Mouse (Mus musculus) left cerebral cortex, adult 2 months (tissue): Measurements from ENCODE around the gene Gpr180. TPM values are rescaled to one million over a fixed set of nuclear protein-coding genes. Genes with fewer than 3 reads are reported as not detected.
"Not testable (repeated sequence)": the region's sequence is repeated elsewhere in the genome, so short reads cannot be mapped to it uniquely, and the experiment has no call there.

Experiments
- DNase-seq, 2 experiments: peaks; one replicate each; pipeline ENCODE4 v3.0.0; 2021 to 2022; ENCODE audit warnings: low spot score in 2 of 2, mixed read lengths in 1 of 2; ENCODE audit errors: extremely low spot score in 1 of 2
- H3K27ac ChIP-seq: fragments of 200-600 bp; 2 replicates; pipeline ENCODE4 v1.8.1; 2022
- H3K4me3 ChIP-seq: fragments of 200-600 bp; 2 replicates; pipeline ENCODE4 v1.8.1; 2022
- CTCF ChIP-seq: fragments of 200-600 bp; IDR thresholded peaks from 2 replicates; pipeline ENCODE4 v1.8.1; 2022; ENCODE audit warnings: antibody characterized with exemption, mild to moderate bottlenecking, moderate library complexity
- intact Hi-C: fragments of 180-260 bp; cut with DNase I; formaldehyde crosslinking; loops from one replicate; pipeline ENCODE4 v1.15.1; 2025
- long read RNA-seq, 2 experiments: library from polyadenylated mRNA; stranded (forward); transcript quantifications; one replicate each; pipeline ENCODE4 v2.0.0; 2021; ENCODE audit warnings: borderline mapping rate in 2 of 2
- total RNA-seq, 2 experiments: library from RNA; stranded (reverse); gene quantifications; 2 replicates each; pipeline ENCODE4 v1.2.3; 2021

Gene Gpr180
- 10 to 100 TPM; 28.9 to 32.6 TPM for total RNA-seq
- long read RNA-seq, experiment 1, transcript Gpr180-201 (9 exons, 1,875 nt), result major isoform, 23 of 44 reads
- long read RNA-seq, experiment 1, partial matches to known transcripts, result 5 of 44 reads
- long read RNA-seq, experiment 1, other reads (novel, unspliced or antisense), result 16 of 44 reads
- long read RNA-seq, experiment 2, transcript Gpr180-201 (9 exons, 1,875 nt), result major isoform, 12 of 28 reads
- long read RNA-seq, experiment 2, partial matches to known transcripts, result 9 of 28 reads
- long read RNA-seq, experiment 2, other reads (novel, unspliced or antisense), result 7 of 28 reads

DNA sequence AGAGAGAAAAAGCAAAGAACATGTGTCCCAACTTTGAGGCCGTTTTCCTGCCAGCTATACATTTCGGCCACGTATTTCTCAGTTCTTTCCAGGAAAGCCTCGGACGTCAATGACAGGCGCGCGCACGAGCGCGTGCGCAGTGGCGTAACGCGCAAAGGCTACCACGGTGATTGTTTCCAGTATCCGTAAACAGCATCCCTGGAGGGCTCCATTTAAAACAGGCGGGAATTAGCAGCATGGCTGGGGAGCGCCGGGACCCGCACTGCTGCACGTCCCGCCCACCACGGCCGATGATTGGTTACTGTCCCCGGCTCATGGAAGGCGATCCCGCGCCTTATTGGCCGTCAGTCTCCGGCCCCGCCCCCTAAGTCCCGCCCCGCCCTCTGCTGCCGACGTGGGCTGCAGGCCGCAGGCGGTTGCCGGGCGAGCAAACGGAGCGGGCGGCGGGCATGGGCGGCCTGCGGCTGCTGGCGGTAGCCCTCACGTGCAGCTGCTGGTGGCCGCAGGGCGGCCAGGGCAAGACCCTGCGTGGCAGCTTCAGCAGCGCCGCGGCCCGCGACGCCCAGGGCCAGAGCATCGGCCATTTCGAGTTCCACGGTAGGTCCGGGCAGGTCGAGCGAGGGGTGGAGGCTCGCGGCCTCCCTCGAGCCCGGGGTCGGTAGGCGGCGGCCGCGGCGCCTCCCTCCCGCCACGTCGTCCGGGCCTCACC lies at the start of gene Gpr180:
Gene Gpr180, plus strand, starts transcription at position 415 of the 709 bp plus-strand sequence.
- H3K27ac ChIP-seq, result peak within 1 kb of the TSS; percentile 91
- peak; percentile 95 to 96 for DNase-seq
- peak within 1 kb of the TSS; percentile 87 for H3K4me3 ChIP-seq
- intact Hi-C loops, result loop anchor here (5.0 kb wide), 1 partner anchor 130 kb away; no protein-coding TSS in a partner anchor
- TF ChIP-seq CTCF, result no peak

DNA sequence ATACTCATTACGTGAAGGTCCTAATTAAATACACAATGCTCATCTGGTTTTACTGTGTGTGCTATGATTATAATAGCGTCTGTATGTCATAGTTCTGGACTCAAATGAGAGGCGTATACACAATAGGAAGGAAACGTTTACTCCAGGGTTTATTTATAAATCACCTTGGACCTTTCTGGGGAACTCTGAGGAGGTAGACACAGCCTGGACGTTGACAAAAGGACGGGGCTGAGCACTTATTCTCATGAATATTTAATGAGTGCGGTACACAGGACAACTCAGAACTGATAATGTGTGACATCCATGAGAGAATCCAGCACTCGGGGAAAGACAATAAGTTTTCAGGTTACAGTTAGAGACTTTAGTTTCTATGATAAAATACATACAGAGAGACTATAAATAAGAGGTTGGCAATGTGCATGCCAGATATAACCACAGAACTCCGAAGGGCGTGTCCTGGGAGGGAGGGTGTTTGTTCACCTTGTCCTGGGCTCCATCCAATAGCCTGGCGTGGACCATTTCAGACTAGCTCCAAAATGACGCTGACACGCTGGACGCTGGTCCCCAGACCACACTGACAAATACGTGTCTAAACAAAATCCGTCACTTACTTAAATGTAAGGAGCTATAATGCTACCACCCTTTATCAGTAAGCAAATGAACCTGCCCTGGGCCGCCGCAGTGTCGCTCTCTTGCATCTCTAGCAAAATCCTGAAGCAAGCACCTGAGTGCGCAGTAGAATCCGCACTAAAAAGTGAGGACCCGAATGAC lies 48.3 kb upstream of the Gpr180 start:
- no peak for TF ChIP-seq CTCF
- peak overlapping the region; percentile 78 for H3K4me3 ChIP-seq
- no peak for DNase-seq
- intact Hi-C loops, result loop anchor here (1.0 kb wide), 1 partner anchor 44 kb away; the partner anchor contains the start of gene Tgds
- H3K27ac ChIP-seq, result peak overlapping the region; percentile 58

GRCm38 (mm10) chr14:118089215-118089805 lies 47.6 kb upstream of the Gpr180 start:
- peak overlapping the region; percentile 58 for H3K27ac ChIP-seq
- TF ChIP-seq CTCF, result no peak; the same call in 1 of the 2 replicates
- intact Hi-C loops, result loop anchor here (1.0 kb wide), 1 partner anchor 43 kb away; the partner anchor contains the start of gene Tgds
- peak; percentile 87 to 89 for DNase-seq
- H3K4me3 ChIP-seq, result peak overlapping the region; percentile 78

- TF ChIP-seq CTCF, result no peak
Observed at GRCm38 (mm10) chr14:118089806-118090392, 47.1 kb upstream of the Gpr180 start.

DNA sequence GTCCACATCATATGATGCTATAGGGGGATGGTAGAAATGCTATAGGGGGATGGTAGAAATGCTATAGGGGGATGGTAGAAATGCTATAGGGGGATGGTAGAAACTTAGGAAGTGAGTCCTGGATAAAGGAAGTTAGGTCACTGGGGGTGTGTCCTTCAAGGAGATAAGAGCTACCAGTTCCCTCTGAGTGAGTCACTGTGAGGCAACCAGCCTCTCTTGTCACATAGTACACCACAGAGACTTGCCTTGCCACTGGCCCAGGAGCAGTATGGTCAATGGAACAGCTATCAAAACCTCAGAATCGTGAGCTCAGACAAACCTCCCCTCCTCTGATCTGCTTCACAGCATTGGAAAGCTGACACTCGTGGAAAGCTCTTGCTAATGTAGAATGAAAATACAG lies 38.7 kb upstream of the Gpr180 start:
- intact Hi-C loops, result no loop called here
- Histone ChIP-seq H3K4me3 (no peak overlapping the region), H3K27ac (no peak overlapping the region)
- DNase-seq, result no peak
- no peak for TF ChIP-seq CTCF

More at GRCm38 (mm10) chr14:118089806-118090392, 47.1 kb upstream of the Gpr180 start:
- H3K27ac ChIP-seq, result peak overlapping the region; percentile 42; the same call in 1 of the 2 replicates
- peak overlapping the region; percentile 78 for H3K4me3 ChIP-seq
- no peak for DNase-seq
- intact Hi-C loops, result loop anchor here (1.0 kb wide), 1 partner anchor 42 kb away; the partner anchor contains the start of gene Tgds

DNA sequence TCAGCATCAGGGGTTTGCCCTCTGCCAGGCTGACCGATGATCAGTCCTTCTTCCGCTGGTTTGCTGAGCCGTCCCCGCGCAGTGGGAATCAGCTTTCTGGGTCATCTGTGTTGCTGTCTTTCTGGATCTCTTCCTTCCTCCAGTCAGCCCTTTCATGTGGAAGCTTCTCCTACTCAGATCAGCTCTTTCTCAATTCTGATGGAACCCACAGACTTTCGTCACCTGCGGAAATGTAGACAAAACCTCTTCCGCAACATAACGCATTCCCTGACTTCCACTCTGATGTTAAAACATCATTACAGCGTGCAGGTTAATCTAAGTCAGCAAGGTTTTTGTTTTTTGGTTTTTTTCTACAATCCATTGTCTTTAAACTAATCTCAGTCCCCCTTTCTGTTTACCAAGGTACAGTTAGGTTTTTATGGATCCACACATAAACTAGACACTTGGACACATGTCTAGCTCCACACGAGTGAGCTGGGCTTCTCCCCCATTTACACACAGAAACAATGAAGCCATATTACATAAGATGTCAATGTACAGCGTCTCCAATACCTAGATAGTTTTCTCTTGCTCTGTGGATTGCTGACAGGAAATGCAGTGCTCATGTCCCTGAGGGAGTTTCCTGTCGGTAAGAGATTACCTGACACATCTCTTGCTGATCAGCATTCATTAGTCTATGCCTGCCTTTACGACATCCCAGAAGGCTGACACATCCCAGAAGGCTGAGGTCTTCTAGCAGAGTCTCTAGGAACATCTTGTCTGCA lies 35.5 kb upstream of the Gpr180 start:
- Histone ChIP-seq H3K27ac (no peak overlapping the region), H3K4me3 (no peak overlapping the region)
- DNase-seq, result no peak
- no peak for TF ChIP-seq CTCF
- intact Hi-C loops, result no loop called here

- DNase-seq, H3K27ac ChIP-seq, intact Hi-C loops, H3K4me3 ChIP-seq: not testable (repeated sequence)
Observed at GRCm38 (mm10) chr14:118107479-118107878, 29.5 kb upstream of the Gpr180 start.

- H3K27ac ChIP-seq, result no peak overlapping the region
- DNase-seq, result no peak
- no peak overlapping the region for H3K4me3 ChIP-seq
- intact Hi-C loops, result no loop called here
- no peak for TF ChIP-seq CTCF
Observed at GRCm38 (mm10) chr14:118113116-118113515, 23.8 kb upstream of the Gpr180 start.

GRCm38 (mm10) chr14:118124129-118124528 lies 12.8 kb upstream of the Gpr180 start:
- intact Hi-C loops, result no loop called here
- TF ChIP-seq CTCF, result no peak
- no peak for DNase-seq

DNA sequence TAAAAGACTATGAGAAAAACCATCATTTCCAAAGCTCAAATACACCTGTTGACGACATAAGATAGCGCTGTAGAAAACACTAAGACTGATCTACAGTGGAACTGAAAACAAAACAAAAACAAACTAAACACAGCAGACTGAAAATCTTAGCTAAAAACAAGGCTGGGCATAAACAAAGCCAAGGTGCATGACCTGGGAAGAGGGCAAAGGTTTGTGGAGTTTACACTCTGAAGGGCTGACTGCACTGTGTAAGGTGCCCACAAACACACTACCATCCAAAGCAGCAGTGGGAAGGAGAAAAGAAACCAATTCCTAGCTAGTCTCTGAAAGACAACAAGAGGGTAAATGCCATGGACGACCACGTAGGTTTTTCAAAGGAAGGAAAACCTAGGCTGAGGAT lies 12.2 kb upstream of the Gpr180 start:
- no peak for TF ChIP-seq CTCF
- Histone ChIP-seq H3K27ac (no peak overlapping the region), H3K4me3 (no peak overlapping the region)
- intact Hi-C loops, result no loop called here
- no peak for DNase-seq

More at GRCm38 (mm10) chr14:118124129-118124528, 12.8 kb upstream of the Gpr180 start:
- no peak overlapping the region for H3K4me3 ChIP-seq
- no peak overlapping the region for H3K27ac ChIP-seq
